Mouse (Mus musculus): Measurements from ENCODE around the gene Atg3. TPM values are rescaled to one million over a fixed set of nuclear protein-coding genes. Genes with fewer than 3 reads are reported as not detected.

Atg3 gene
- polyA plus RNA-seq (2015; fragmentation: Illumina TruSeq; extraction: RNeasy Lipid Tissue Mini Kit (QIAGEN cat#74804); ENCODE audit: insufficient read depth, low replicate concordance), result 85.6 TPM

GRCm38 (mm10) chr16:45158522-45159388 is at the start of gene Atg3, which contains the start of gene Slc35a5:
Gene Atg3, plus strand, starts transcription at chr16:45158785.
Gene Slc35a5, minus strand, starts transcription at chr16:45158706.

GRCm38 (mm10) chr16:45223648-45224388 is 65.2 kb downstream of the Atg3 start, which contains the start of gene Btla:
Gene Btla, plus strand, starts transcription at chr16:45224315.

Other genes with a start within 250 kb of the Atg3 start
- gene Cd200r3, start 215.1 kb upstream of the Atg3 start, polyA plus RNA-seq (2015; fragmentation: Illumina TruSeq; extraction: RNeasy Lipid Tissue Mini Kit (QIAGEN cat#74804); ENCODE audit: insufficient read depth, low replicate concordance), result 2.0 TPM
- 23.5 TPM for gene Ccdc80, start 65.4 kb upstream of the Atg3 start, polyA plus RNA-seq (2015; fragmentation: Illumina TruSeq; extraction: RNeasy Lipid Tissue Mini Kit (QIAGEN cat#74804); ENCODE audit: insufficient read depth, low replicate concordance)
- gene Slc35a5, start 79 bp upstream of the Atg3 start, polyA plus RNA-seq (2015; fragmentation: Illumina TruSeq; extraction: RNeasy Lipid Tissue Mini Kit (QIAGEN cat#74804); ENCODE audit: insufficient read depth, low replicate concordance), result 37.6 TPM
- gene Btla, start 65.5 kb downstream of the Atg3 start, polyA plus RNA-seq (2015; fragmentation: Illumina TruSeq; extraction: RNeasy Lipid Tissue Mini Kit (QIAGEN cat#74804); ENCODE audit: insufficient read depth, low replicate concordance), result 407 TPM

Data from spleen, adult 10 weeks (tissue).